Mouse (Mus musculus) liver (tissue): ENCODE results near the gene Ccdc136.

Experiments used
- DNase-seq: peaks from one replicate; pipeline ENCODE4 v3.0.0-alpha.2; 2020; ENCODE audit warnings: mixed read lengths

Ccdc136 gene

DNA sequence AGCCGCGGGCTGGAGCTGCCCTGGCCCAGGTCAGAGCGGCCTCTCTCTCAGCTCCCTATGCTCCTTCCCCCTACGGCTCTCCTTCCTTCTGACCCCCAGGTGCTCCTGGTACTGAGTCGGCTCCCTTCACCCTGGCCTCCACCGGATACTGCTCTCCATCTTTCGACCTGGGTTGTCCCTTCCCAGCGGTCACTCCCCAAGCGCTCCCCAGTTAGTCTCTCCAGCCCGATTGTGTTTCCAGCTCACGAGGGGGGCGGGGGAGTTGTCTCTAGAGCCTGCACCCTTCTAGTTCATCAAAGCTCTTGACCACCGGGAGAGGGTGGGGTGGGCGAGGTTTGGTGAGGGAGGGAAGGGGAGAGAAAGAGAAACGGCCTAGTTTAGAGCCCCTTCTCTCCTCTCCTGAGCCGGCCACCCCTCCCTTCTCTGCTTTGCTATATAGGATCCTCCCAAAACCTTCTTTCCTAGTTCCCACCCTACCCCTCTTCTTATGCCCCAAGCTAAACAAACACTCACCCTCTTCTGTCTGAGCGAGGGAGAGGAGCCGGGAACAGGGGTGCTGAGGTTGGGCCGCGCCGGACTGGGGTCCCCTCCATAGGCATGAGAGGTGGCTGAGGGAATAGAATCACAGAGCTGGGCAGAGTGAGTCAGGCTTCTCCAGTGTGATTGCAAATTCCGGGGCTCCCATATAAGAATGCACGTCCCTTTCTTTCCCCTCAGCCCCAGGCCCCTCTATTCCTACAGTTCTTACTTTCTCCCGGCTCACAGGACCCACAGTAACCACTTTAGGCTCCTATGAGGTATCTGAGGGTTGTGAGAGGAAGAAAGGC lies 818 bp downstream of the Ccdc136 start:
- no peak for DNase-seq

DNA sequence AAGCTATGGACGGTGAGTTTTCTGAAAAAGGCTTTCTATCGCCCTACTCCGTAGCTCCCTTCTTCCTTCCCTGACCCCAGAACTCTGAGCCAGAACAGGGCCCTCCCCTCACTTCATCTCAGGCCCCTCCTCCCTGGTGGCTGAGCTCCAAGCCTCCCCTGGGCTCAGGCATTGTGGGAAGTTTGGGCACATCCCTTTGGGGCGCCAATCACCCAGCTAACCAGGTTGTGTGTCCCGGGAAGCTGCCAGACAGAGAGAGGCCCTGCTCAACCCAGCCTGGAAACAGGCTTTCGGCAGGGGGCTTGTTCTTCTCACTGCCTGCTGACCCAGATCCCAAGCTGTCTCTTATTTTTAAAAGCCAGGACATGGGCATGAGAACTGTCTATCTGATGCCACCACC lies 1.5 kb downstream of the Ccdc136 start:
- no peak for DNase-seq

DNA sequence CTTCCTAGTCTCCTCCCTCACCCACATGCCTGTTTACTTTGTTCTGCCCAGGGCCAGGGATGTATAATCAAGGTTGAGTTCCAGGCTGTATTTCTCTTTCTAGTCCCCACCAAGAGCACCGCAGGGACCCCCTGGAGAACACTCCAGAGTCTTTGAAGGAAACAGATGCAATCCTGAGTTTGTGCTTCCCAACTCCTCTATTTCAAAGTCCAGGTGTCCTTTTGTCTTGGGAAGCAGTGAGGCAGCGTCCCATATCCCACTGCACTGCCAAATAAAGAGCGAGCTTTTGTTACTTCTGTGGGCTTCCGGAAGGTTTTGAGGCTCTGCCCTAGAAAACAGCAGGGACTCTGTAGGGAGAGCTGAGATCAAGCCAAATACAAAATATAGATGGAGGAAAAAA lies 3.7 kb downstream of the Ccdc136 start:
- no peak for DNase-seq

DNA sequence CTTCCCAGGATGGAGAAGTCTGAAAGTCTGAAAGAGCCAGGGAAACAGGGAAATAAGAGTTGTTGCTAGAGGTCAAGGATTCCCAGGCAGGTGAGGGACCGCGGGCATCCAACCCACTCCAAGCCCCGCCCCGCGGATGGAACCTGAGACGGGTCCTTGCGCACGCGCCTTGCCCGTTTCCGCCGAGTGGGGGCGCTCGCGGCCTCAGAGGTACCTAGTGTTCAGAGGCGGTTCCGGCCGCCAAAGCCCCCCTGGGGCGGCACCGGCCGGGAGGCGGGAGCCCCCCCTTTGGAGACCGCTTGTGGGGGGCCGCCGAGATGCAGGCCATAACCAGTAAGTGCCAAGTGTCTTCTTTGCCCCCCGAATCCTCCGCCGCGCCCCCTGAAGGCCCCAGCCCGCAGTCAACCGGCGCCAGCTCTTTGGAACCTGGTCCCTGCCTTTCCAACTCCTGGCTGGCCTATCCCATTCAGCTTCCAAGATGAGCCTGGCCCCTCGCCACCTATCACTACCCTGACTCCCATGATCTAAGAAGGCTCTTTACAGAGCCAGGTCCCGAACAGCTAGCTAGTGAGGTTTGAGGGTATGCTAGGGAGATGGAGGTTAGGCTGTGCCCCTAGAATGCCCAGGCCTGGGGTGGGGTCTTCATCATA lies 6.7 kb downstream of the Ccdc136 start:
- peak; percentile 47 for DNase-seq

DNA sequence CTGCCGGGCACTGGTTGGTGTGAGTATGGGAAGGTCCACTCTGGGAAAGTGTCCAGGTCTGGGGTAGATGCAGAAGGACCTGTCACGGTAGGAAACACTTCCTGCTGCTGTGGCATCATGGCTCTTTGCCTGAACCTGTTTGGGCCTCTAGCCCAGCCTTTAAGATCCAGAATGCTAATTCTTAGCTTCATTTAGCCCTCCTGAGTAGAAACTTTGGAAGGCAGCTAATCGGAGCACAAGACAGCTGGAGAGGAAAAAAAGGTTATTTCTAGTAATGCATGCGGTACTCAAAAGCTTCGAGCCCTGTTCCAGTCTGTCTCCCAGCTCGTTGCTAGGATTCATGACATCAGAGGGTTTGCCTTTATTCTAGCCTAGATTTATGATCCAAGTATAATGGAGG lies 10.3 kb downstream of the Ccdc136 start:
- no peak for DNase-seq

DNA sequence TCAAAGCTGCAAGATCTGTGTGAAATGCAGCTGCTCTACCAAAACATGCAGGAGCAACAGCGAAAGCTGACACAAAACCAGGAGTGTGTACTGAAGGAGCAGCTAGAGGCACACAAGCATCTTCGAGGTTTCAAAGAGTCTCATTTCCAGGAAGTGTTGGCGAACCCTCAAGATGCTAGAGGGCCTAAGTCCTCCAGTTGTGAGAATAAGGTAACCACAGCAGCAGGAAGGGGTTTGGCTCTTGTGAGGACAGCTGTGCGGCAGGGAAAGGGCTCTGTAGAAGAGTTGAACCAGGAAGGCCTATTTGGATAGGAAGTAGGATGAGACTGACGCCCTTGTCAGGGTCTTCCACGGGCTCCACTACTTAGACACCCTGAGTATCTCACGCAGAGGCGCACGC lies 19.3 kb downstream of the Ccdc136 start:
- no peak for DNase-seq

DNA sequence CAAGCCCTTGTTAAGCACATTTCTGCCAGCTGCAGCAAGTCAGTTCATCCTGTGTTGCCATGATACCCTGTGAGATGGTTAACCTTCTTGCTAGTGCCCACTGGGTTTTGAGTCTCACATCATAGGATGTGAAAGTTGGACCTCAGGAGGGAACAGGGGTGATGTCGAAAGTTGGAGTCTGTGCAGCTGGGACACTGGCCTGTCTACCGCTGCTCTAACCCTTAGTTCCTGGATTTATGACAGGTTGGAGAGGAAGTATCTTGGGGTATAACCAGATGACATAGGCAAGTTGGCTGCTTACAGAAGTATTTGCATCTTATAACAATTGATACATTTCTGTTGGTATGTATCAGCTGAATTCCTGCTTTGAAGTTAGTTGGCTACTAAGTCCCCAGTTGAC lies 24.5 kb downstream of the Ccdc136 start:
- DNase-seq, result no peak

DNA sequence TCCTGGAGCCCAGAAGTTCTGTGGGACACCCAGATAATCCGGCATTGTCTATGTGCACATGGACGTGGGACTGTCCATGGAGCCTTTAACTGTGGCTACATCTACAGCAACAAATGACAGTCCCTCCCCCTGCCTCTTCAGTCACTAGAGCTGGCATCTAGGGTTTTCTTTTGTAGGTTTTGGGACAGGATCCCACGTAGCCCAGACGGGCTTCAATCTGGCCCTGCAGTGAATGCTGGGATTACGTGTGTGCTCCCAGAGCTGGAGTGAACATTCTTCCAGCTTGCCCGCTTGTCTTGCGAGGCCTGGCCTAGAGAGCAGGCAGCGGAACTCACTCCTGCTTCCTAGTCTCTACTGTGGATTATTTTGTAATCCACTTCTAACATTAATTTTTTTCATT lies 29.0 kb downstream of the Ccdc136 start:
- no peak for DNase-seq

DNA sequence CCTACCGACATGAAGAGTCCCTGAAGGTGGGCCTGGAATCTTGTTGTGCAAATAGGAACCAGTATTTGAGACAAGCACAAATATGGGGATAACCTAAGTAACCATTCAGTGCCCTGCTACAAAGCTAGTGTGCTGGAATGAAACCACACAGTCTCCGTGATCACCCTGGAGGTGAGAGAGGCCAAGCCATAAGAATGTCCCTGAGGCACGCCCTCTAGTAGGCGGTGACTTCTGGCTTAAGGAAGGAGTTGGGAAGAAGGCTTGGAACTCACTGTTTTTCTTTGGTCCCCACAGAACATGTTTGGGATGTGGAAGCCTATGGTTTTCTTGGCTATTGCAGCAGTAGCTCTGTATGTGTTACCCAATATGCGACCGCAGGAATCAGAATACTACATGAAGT lies 30.2 kb downstream of the Ccdc136 start:
- no peak for DNase-seq

DNA sequence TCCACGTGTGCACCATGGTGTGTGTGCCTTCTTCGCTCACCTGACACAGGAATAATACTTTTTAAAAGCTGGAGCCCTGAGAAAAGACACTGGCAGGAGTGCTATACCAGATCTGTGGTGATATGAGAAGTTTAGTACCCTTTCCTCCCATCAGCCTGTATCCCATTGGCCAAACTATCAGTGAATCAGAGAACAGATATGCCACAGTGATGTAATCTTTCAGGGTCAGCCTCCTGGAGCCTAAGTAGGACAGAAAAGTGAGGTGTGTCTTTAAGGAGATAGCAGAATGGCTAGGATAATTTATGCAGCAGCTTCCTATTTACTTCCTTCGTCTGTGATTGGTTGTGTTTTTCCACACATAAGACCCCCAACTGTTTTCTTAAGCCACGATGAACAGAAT lies 32.1 kb downstream of the Ccdc136 start:
- no peak for DNase-seq

DNA sequence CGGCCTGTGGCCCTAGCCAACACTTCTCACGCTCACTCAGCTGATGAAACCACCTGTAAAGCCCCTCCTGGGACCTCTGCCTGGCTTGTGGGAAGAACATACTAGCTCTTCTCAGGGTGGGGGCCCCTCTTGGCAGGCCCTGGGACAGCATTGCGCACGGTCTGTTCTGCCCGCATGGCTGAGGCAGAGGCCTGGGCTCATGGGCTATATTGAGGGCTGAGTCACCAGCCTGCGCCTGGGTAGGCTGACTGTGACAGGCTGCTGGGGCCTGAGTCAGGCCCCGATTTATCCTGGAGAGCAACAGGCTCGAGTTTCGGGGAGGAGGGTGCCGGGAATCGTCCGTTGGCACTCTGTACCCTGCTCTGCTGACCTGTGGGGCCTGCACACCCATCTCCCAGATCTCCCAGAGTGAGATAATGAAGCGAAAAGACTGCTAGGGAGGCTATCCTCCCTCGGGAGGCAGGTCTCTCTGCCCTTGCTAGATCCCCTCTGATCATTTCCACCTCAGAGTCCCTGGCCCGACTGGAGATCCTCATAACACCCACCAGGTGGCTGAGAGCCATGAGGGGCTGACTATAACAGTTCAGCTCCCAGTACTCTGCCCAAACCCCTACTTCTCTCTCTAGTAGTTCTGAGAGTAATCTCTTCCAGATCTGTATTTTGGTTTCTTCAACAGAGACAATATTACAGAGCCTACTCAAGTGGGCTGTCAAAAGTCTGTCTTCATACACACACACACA lies 34.7 kb downstream of the Ccdc136 start:
- DNase-seq, result no peak

DNA sequence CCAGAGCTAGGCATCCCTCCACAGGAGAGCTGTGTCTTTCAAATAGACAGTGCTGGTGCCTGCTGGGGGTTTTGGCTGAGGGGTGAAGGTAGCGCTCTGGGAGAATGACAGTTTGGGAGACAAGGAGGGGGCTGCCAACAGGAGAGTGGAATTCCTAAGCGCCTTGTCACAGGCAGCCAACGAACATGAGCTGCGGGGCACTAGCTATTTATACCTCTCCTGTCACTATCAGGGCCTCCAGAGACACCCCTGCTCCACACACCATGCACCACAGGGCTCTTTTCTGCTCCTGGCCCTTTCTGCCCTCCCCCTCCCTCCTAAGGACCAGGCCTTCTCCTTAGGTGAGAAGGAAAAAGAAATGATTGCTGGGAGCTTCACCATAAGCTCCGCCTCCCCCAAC lies 35.4 kb downstream of the Ccdc136 start:
- no peak for DNase-seq

DNA sequence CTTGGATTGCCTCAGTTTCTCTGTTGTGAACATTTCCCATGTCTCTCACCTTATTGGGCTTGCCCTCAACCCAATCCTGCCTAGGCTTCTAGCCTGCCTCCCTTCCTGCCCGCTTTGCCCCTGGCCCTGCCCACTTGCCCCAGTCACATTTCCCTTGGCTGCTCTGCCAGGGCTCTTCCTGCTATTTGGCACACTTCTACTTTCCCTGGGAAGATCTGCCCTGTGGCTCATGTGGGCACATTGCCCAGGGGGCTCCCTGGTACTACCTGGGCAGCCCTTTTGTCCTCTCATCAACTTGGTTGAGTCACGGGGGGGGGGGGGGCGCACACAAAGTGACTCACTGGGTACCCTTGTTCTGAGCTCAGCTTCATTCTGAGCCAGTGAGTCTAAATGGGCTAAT lies 36.0 kb downstream of the Ccdc136 start:
- no peak for DNase-seq

DNA sequence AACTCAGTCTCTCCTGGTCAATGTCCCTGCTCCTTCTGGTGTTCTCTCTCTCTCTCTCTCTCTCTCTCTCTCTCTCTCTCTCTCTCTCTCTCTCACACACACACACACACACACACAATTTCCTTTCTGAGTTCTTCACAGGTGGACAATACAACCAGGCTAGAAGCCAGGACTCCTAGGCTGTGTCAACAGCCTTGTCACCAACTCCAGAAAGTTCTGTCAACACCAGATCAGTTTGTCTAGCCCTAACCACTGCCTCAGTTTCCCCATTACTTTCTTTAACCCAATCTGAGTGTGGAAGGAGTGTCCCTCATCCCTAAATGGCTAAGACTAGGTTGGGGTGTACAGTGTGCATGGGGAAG lies 36.5 kb downstream of the Ccdc136 start:
- no peak for DNase-seq

DNA sequence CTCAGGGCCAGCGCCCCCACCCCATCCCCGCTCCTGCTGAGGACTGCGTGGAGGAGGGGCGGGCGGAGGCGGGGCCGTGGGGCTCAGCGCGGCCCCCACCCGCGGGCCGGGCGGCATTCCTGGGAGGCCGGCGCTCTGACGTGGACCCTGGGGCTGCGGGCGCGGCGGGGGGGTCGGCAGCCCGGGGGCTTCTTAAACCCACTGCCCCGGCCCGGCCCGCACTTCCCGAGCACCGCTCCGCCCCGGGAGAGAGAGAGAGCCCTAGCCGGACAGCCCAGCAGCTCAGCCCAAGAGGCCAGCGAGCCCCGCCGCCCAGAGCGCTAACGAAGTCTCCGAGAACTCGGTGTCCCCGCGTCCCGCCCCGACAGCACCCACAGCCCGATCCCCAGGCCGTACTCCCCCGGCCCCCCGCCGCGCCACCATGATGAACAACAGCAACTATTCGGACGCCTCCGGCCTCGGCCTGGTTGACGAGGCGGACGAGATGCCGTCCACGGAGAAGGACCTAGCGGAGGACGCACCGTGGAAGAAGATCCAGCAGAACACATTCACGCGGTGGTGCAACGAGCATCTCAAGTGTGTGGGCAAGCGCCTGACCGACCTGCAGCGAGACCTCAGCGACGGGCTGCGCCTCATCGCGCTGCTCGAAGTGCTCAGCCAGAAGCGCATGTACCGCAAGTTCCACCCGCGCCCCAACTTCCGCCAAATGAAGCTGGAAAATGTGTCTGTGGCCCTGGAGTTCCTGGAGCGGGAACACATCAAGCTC lies 37.1 kb downstream of the Ccdc136 start, which contains the start of gene Flnc:
TSS of gene Flnc (plus strand) at position 219 of the 766 bp plus-strand sequence.
- DNase-seq, result peak; percentile 35

DNA sequence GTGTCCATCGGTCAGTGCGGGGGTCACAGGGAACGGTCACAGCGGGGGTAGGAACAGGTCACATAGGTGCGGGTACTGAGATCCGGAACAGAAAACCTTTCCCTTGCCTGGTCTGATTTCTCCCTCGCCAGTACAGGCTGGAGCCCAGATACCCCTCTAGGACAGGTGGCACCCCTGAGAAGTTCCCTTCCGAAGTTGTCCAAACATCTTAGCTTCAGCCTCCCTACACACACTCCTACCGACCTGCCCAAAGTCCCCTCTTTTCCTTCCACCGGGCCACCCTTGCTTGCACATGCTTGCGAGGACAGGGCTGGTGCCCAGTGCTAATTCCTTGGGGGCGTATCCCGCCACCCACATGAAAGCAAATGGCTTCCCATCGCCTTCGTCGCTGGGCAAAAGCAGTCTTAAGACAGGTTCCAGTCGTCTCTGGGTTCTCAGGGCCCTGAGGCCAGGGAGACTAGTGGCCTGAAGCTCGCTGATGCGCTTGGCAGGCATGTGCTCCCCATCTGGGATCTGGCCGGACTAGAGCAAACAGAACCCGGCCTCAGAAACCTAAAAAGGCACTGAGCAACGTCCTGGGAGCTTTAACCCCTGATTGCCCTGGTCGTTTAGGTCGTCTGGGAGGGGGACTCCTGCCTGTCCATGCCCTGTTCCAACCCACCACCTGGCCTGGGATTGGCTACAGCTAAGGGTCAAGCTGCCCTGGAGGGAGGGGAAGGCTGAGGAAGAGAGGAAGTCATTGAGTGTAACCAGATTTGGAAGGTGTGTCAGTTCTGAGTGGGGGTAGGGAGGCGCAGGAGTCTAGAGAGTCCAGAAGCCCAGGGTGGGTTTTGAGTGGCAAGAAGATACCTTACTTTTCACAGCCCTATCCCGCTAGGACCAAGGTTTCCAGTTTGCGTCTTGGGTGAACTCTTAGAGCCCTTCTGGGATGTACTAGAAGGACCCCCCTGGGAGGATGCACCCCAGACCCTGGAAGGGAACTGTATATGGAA lies 38.0 kb downstream of the Ccdc136 start:
- DNase-seq, result no peak

DNA sequence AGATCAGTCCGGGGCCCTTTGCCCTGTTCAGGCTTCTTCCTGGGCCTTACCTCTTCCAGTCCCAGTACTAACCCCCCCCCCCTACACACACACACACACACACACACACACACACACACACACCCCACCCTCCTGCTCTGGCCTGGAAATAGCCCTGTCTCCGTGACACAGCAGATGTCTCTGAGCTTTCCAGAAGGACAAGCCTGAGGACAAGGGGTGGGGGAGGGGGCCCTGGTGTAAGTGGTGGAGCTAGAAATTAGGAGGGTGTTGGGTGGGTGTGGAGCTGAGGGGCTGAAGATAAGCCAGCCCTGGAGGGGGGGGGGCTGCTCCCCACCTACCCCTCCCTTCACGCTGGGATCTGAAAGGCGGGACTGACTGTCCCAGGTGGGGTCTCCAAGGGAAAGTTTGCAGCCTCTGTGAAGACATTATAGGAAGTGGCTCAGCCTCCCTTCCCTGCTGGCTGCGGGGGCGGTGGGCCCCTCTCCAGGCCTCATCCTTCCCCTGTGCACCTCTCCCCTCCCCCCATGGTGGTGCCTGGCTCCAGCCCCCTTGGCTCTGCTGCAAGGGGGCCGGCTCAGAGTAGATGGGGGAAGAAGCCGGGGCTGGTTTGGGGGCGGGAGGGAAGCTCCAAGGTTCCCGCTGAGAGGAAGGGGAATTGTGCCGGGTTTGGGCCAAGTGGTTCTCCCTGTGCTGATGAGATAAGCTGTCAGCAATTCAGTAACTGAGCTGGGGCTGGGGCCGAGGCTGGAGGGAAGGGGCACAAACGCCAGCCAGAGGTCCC lies 39.0 kb downstream of the Ccdc136 start:
- peak; percentile 69 for DNase-seq

DNA sequence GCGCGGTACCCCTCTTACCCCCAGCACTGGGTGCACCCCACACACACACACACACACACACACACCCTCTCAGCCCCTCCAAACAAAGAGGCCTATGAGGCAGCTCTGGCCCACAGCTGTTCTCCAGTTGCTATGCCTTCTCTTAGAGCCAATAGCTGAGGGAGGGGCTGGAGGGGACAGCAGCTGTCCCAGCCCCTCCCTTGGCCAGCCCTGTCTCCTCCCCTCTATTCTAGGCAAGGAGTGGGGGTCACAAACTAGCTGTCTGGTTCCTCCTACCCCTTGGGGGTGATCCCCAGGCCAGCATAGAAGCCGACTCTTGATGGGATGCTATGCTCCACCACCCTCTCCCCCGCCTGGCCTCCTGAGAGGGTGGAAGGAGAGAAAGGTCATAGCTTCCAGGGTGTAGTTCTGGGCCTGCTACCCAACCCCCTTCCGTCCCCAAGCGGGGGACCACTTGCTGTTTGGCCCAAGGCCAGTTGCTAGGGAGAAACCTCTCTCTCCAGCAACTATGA lies 39.9 kb downstream of the Ccdc136 start:
- DNase-seq, result no peak

DNA sequence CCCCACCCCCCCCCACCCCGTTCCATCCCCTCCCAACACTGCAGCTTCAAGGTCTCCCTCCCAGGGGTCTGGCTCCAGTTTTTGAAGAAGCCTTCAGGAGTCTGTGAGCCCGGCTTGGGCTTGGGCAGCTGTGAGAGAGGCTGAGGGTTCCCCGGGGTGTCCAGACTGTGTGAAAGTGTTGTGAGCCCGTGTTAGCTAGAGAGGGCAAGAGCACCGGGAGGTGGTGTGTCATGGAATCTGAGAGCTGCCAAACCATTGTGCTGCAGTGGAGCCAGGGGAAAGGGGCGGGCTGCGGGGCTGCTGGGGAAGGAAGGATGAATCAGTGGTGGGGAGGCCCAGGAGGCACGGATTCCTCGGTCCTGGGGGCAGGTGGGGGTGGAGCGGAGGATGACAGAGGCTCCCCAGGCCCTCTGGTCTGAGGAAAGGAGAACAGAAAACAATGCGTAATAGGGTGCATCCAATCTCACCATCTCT lies 40.4 kb downstream of the Ccdc136 start:
- DNase-seq, result no peak

DNA sequence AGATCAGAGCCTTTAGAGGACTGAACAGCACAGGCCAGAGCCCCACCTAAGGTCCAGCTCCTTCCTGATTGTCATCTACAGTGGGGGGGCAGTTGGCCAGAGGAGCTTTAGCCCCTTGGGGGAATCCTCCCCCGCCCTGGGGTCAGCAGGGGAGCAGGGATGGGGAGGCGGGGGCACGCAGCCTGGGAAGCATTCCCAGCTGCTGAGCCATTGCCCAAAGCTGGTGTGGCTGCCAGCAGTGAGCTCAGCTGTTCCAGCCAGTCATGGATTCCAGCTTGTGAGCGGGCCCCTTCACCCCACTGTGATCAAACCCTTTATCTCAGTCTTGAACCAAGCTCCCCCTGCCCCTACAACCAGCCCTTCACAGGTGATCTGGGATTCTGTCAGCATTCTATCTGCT lies 43.1 kb downstream of the Ccdc136 start:
- no peak for DNase-seq

DNA sequence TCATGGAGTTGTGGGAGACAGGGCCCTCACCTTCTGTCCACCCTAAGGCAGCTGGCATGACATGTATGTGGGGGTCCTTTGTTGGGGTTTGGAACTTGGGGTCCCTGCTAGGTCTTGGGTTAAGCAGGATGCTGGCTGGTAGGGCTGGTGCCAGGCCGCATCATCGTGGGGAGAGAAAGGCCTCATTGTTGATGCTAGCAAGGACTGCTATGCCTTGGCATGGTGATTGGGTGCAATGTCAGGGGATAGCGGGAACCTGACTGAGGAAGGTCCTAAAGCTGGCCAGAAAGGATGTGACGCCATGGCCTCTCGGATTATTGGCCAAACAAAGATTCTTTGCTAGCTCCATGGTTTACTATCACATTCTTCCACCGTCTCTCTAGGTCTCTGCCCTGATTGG lies 43.7 kb downstream of the Ccdc136 start:
- no peak for DNase-seq
